Mouse (Mus musculus): ENCODE results near the gene Trp53bp1. TPM values are rescaled to one million over a fixed set of nuclear protein-coding genes. Genes with fewer than 3 reads are reported as not detected.

Trp53bp1 gene
- polyA plus RNA-seq (2014; fragmentation: Illumina TruSeq; extraction: RNeasy Lipid Tissue Mini Kit (QIAGEN cat#74804); ENCODE audit: insufficient read depth, low read depth, low replicate concordance): 7.3 TPM

DNA sequence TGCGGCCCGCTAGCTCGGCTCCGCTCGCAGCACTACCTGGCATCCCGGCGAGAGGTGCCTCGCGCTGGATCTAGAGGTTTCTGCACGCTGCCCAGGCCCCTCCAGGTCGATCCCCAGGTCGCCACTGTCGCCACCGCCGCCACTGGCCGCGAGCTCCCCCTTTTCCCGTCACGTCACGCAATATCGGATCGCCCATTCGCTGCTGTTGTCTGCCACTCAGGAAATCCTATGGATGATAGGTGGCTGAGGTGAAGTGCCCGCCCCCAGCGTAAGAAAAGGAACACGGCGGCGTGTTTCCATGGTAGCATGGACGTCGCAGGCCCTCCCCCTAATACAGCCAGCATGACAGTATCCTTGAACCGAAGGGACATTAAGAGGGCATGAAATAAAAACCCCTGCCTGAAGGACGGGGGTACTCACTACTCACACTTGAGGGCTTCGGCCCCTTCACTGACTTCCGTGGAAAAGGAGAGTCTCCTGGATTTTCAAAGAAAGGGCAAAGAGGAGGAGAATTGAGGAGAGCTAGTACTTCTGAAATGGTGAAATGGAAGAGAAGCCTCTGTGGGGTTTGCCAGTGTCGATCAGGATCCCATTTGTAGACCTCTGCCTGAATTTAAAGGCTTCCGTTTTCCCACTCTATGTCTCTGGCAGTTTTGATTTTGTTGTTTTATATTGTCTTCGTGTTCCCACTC lies at the start of gene Trp53bp1:
Gene Trp53bp1, minus strand, starts transcription at position 172 of the 692 bp plus-strand sequence.

DNA sequence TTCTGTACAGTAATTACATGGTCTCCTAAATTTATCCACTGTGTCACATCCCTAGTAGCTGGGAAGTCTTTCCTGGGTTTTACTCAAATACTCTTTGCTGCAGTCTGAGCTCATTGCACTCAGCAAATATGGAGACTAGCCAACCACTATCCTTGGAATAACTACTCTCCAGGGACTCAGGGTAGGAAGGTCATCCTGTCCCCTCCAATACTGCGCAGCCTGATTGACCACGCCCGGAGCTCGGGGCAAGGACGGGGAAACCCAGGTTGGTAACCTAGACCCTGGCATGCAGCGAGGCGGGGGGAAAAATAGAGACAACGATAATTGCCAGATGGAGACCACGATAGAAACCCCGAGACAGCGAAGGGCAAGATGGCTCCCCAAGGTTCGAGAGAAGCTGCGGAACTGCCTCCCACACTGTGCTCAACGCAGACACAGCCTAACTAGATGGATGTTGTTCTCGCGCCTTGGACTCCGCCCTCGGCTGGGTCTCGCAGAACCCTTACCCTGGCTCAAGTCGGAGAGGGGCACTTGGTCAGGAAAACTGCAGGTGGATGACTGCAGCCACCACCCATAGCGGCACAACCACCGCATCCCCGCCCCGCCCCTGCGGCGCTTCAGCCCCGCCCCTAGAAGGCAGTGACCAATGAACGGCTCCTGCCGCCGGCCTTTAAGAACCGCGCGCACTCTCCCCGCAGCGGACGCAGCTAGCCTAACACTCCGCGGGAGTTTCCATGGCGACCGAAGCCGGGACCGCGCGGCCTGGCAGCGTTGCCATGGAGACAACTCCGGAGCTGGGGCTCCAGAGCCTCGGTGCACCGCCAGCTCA lies 17.9 kb upstream of the Trp53bp1 start, which contains the start of gene Map1a:
Gene Map1a, plus strand, starts transcription at position 700 of the 829 bp plus-strand sequence.

DNA sequence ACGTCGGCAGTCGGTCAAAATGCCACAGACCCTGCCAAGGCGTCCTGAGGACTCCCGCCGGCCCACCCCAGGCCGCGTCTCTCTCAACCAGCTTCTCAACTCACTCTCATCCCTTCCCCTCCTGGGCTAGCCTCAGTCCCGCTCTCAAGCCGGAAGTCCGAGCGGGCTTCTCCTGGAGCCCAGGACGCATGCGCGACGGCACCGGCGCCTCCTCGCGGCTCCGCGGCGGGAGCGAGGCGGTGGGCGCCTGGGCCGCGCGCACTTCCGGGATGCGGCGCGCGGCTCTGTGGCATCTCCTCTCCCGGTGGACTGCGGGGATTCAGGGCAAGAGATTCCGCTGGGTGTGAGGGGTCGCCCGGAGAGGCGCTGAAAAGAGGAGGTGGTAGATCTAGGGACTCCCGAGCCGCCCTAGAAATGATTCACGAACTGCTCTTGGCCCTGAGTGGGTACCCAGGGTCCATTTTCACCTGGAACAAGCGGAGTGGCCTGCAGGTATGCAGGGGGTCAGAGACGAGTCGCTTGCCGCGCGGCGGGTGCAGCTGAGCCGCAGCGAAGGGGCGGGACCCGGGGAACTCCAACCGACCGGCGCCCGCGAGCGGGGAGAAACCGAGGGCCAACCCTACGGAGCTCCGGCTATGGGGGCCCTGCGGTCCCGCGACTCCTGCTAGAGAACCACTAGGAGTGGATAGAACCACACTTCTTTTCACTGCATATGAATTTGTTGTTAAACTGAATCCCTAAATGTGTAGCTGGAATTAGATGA lies 100.0 kb downstream of the Trp53bp1 start, which contains the start of gene Zscan29:
Gene Zscan29, minus strand, starts transcription at position 146 of the 763 bp plus-strand sequence.

DNA sequence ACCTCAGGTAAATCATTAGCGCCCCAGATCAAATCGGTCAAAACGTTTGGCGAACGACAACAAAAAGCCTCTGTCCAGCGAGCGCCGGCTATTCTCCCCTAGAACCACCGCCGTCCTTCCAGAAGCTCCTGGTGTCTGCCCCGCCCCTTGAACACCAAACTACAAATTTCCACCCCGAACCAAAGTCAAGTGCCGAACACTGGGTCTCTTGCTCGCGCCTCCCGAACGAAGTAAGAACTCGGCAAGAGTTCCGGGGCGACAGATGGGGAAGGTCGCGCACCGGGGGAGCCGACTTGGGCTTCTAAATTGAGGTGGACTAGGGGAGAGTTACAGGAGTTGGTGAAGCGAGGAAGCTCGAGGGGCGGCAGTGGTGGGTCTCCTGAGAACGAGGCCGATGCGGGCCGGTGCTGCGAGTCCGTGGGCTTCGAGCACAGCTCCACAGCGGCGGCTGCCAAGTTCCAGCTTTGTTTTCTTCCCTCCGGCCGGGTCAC lies 100.7 kb downstream of the Trp53bp1 start, which contains the start of gene Tubgcp4:
Gene Tubgcp4, plus strand, starts transcription at position 174 of the 491 bp plus-strand sequence.

Other genes with a start within 250 kb of the Trp53bp1 start
- gene Epb42, start 234.3 kb downstream of the Trp53bp1 start, polyA plus RNA-seq (2014; fragmentation: Illumina TruSeq; extraction: RNeasy Lipid Tissue Mini Kit (QIAGEN cat#74804); ENCODE audit: insufficient read depth, low read depth, low replicate concordance): not detected
- gene Tgm5, start 185.6 kb downstream of the Trp53bp1 start, polyA plus RNA-seq (2014; fragmentation: Illumina TruSeq; extraction: RNeasy Lipid Tissue Mini Kit (QIAGEN cat#74804); ENCODE audit: insufficient read depth, low read depth, low replicate concordance): not detected
- gene Tgm7, start 161.6 kb downstream of the Trp53bp1 start, polyA plus RNA-seq (2014; fragmentation: Illumina TruSeq; extraction: RNeasy Lipid Tissue Mini Kit (QIAGEN cat#74804); ENCODE audit: insufficient read depth, low read depth, low replicate concordance): not detected
- 4.8 TPM for gene Adal, start 131.0 kb downstream of the Trp53bp1 start, polyA plus RNA-seq (2014; fragmentation: Illumina TruSeq; extraction: RNeasy Lipid Tissue Mini Kit (QIAGEN cat#74804); ENCODE audit: insufficient read depth, low read depth, low replicate concordance)
- 7.9 TPM for gene Lcmt2, start 130.8 kb downstream of the Trp53bp1 start, polyA plus RNA-seq (2014; fragmentation: Illumina TruSeq; extraction: RNeasy Lipid Tissue Mini Kit (QIAGEN cat#74804); ENCODE audit: insufficient read depth, low read depth, low replicate concordance)
- 7.2 TPM for gene Tubgcp4, start 100.8 kb downstream of the Trp53bp1 start, polyA plus RNA-seq (2014; fragmentation: Illumina TruSeq; extraction: RNeasy Lipid Tissue Mini Kit (QIAGEN cat#74804); ENCODE audit: insufficient read depth, low read depth, low replicate concordance)
- 6.5 TPM for gene Zscan29, start 100.3 kb downstream of the Trp53bp1 start, polyA plus RNA-seq (2014; fragmentation: Illumina TruSeq; extraction: RNeasy Lipid Tissue Mini Kit (QIAGEN cat#74804); ENCODE audit: insufficient read depth, low read depth, low replicate concordance)
- gene Map1a, start 18.2 kb upstream of the Trp53bp1 start, polyA plus RNA-seq (2014; fragmentation: Illumina TruSeq; extraction: RNeasy Lipid Tissue Mini Kit (QIAGEN cat#74804); ENCODE audit: insufficient read depth, low read depth, low replicate concordance): 1.7 TPM
- 10.8 TPM for gene Ppip5k1, start 84.0 kb upstream of the Trp53bp1 start, polyA plus RNA-seq (2014; fragmentation: Illumina TruSeq; extraction: RNeasy Lipid Tissue Mini Kit (QIAGEN cat#74804); ENCODE audit: insufficient read depth, low read depth, low replicate concordance)
- gene Ckmt1, start 86.3 kb upstream of the Trp53bp1 start, polyA plus RNA-seq (2014; fragmentation: Illumina TruSeq; extraction: RNeasy Lipid Tissue Mini Kit (QIAGEN cat#74804); ENCODE audit: insufficient read depth, low read depth, low replicate concordance): 15.9 TPM
- 0.22 TPM for gene Strc, start 115.8 kb upstream of the Trp53bp1 start, polyA plus RNA-seq (2014; fragmentation: Illumina TruSeq; extraction: RNeasy Lipid Tissue Mini Kit (QIAGEN cat#74804); ENCODE audit: insufficient read depth, low read depth, low replicate concordance)
- gene Pdia3, start 142.4 kb upstream of the Trp53bp1 start, polyA plus RNA-seq (2014; fragmentation: Illumina TruSeq; extraction: RNeasy Lipid Tissue Mini Kit (QIAGEN cat#74804); ENCODE audit: insufficient read depth, low read depth, low replicate concordance): 250 TPM
- 1.3 TPM for gene Catsper2, start 142.4 kb upstream of the Trp53bp1 start, polyA plus RNA-seq (2014; fragmentation: Illumina TruSeq; extraction: RNeasy Lipid Tissue Mini Kit (QIAGEN cat#74804); ENCODE audit: insufficient read depth, low read depth, low replicate concordance)
- gene Ell3, start 172.9 kb upstream of the Trp53bp1 start, polyA plus RNA-seq (2014; fragmentation: Illumina TruSeq; extraction: RNeasy Lipid Tissue Mini Kit (QIAGEN cat#74804); ENCODE audit: insufficient read depth, low read depth, low replicate concordance): 1.2 TPM
- 691 TPM for gene Serf2, start 177.8 kb upstream of the Trp53bp1 start, polyA plus RNA-seq (2014; fragmentation: Illumina TruSeq; extraction: RNeasy Lipid Tissue Mini Kit (QIAGEN cat#74804); ENCODE audit: insufficient read depth, low read depth, low replicate concordance)
- 12.5 TPM for gene Hypk, start 181.9 kb upstream of the Trp53bp1 start, polyA plus RNA-seq (2014; fragmentation: Illumina TruSeq; extraction: RNeasy Lipid Tissue Mini Kit (QIAGEN cat#74804); ENCODE audit: insufficient read depth, low read depth, low replicate concordance)
- 0.11 TPM for gene Serinc4, start 185.4 kb upstream of the Trp53bp1 start, polyA plus RNA-seq (2014; fragmentation: Illumina TruSeq; extraction: RNeasy Lipid Tissue Mini Kit (QIAGEN cat#74804); ENCODE audit: insufficient read depth, low read depth, low replicate concordance)
- gene Mfap1b, start 202.7 kb upstream of the Trp53bp1 start, polyA plus RNA-seq (2014; fragmentation: Illumina TruSeq; extraction: RNeasy Lipid Tissue Mini Kit (QIAGEN cat#74804); ENCODE audit: insufficient read depth, low read depth, low replicate concordance): 28.4 TPM
- 16.0 TPM for gene Mfap1a, start 235.3 kb upstream of the Trp53bp1 start, polyA plus RNA-seq (2014; fragmentation: Illumina TruSeq; extraction: RNeasy Lipid Tissue Mini Kit (QIAGEN cat#74804); ENCODE audit: insufficient read depth, low read depth, low replicate concordance)
- 2.1 TPM for gene Wdr76, start 235.3 kb upstream of the Trp53bp1 start, polyA plus RNA-seq (2014; fragmentation: Illumina TruSeq; extraction: RNeasy Lipid Tissue Mini Kit (QIAGEN cat#74804); ENCODE audit: insufficient read depth, low read depth, low replicate concordance)